Mouse (Mus musculus): ENCODE measurements at regions not wholly inside any gene's neighbourhood (a gene's known extent, or its start where the extent isn't known, plus 50 kb on each side); places are given as distances from the start of the nearest gene placed in this dataset.
A peak's percentile ranks its signal among the peaks of the same experiment; 100 is the strongest.

- no peak overlapping the region for H3K9ac ChIP-seq
- no peaks in the 10 kb centered on the region for H3K36me3 ChIP-seq (ENCODE audit: insufficient read depth)
- no peak overlapping the region for H3K4me3 ChIP-seq (ENCODE audit: low read depth, low read length)
- H3K4me1 ChIP-seq (ENCODE audit: insufficient read depth), result no peaks in the 10 kb centered on the region
- ATAC-seq (ENCODE audit: insufficient read depth), result no peak
- H3K27me3 ChIP-seq (ENCODE audit: insufficient read depth, low read length), result no peaks in the 10 kb centered on the region
- WGBS, result 56% methylated on average over 1 of the region's 1 CpGs
- H3K9me3 ChIP-seq (ENCODE audit: low read depth, low read length), result no peaks in the 10 kb centered on the region
- no peak overlapping the region for H3K27ac ChIP-seq (ENCODE audit: low read depth)
- DNase-seq, result no peak
- H3K4me2 ChIP-seq, result no peak overlapping the region
- no peak for TF ChIP-seq CTCF (IDR thresholded peaks at IDR 0.05; ENCODE audit: low read depth)
Observed at GRCm38 (mm10) chr4:70776273-70776672, 241.5 kb upstream of the Megf9 start.

GRCm38 (mm10) chr4:70743425-70743824, 208.6 kb upstream of the Megf9 start:
- no peak for TF ChIP-seq CTCF (IDR thresholded peaks at IDR 0.05; ENCODE audit: low read depth)
- Histone ChIP-seq H3K4me1 (ENCODE audit: insufficient read depth) (no peaks in the 10 kb centered on the region), H3K9ac (no peak overlapping the region), H3K4me3 (ENCODE audit: low read depth, low read length) (no peak overlapping the region), H3K4me2 (no peak overlapping the region), H3K27ac (ENCODE audit: low read depth) (no peak overlapping the region), H3K9me3 (ENCODE audit: low read depth, low read length) (no peaks in the 10 kb centered on the region), H3K36me3 (ENCODE audit: insufficient read depth) (no peaks in the 10 kb centered on the region), H3K27me3 (ENCODE audit: insufficient read depth, low read length) (no peaks in the 10 kb centered on the region)
- WGBS, result 54% methylated on average over 1 of the region's 1 CpGs
- DNase-seq, result peak; percentile 13
- ATAC-seq (ENCODE audit: insufficient read depth), result no peak

GRCm38 (mm10) chr4:70742002-70742401, 207.2 kb upstream of the Megf9 start:
- ATAC-seq (ENCODE audit: insufficient read depth) (no peak), DNase-seq (no peak)
- no peaks in the 10 kb centered on the region for H3K9me3 ChIP-seq (ENCODE audit: low read depth, low read length)
- H3K27ac ChIP-seq (ENCODE audit: low read depth), result no peak overlapping the region
- no peak overlapping the region for H3K9ac ChIP-seq
- H3K4me1 ChIP-seq (ENCODE audit: insufficient read depth), result no peaks in the 10 kb centered on the region
- H3K36me3 ChIP-seq (ENCODE audit: insufficient read depth), result no peaks in the 10 kb centered on the region
- 58% methylated on average over 1 of the region's 1 CpGs for WGBS
- no peak overlapping the region for H3K4me2 ChIP-seq
- H3K4me3 ChIP-seq (ENCODE audit: low read depth, low read length), result no peak overlapping the region
- no peaks in the 10 kb centered on the region for H3K27me3 ChIP-seq (ENCODE audit: insufficient read depth, low read length)
- no peak for TF ChIP-seq CTCF (IDR thresholded peaks at IDR 0.05; ENCODE audit: low read depth)

- DNase-seq, result no peak
- H3K27me3 ChIP-seq (ENCODE audit: insufficient read depth, low read length), result no peaks in the 10 kb centered on the region
- no peaks in the 10 kb centered on the region for H3K9me3 ChIP-seq (ENCODE audit: low read depth, low read length)
- H3K36me3 ChIP-seq (ENCODE audit: insufficient read depth), result no peaks in the 10 kb centered on the region
- H3K27ac ChIP-seq (ENCODE audit: low read depth), result no peak overlapping the region
- no peaks in the 10 kb centered on the region for H3K4me1 ChIP-seq (ENCODE audit: insufficient read depth)
- no peak overlapping the region for H3K9ac ChIP-seq
- H3K4me2 ChIP-seq, result no peak overlapping the region
- no peak for TF ChIP-seq CTCF (IDR thresholded peaks at IDR 0.05; ENCODE audit: low read depth)
- WGBS, result 40% methylated on average over 4 of the region's 4 CpGs
- no peak for ATAC-seq (ENCODE audit: insufficient read depth)
- no peak overlapping the region for H3K4me3 ChIP-seq (ENCODE audit: low read depth, low read length)
Observed at GRCm38 (mm10) chr4:70741121-70741520, 206.3 kb upstream of the Megf9 start.

GRCm38 (mm10) chr4:70709126-70709689, 174.4 kb upstream of the Megf9 start:
- WGBS, result 35% methylated on average over 2 of the region's 2 CpGs
- Histone ChIP-seq H3K9ac (no peak overlapping the region), H3K4me3 (ENCODE audit: low read depth, low read length) (no peak overlapping the region), H3K36me3 (ENCODE audit: insufficient read depth) (no peaks in the 10 kb centered on the region), H3K9me3 (ENCODE audit: low read depth, low read length) (no peaks in the 10 kb centered on the region), H3K4me2 (no peak overlapping the region), H3K27ac (ENCODE audit: low read depth) (no peak overlapping the region), H3K4me1 (ENCODE audit: insufficient read depth) (no peaks in the 10 kb centered on the region), H3K27me3 (ENCODE audit: insufficient read depth, low read length) (no peaks in the 10 kb centered on the region)
- no peak for TF ChIP-seq CTCF (IDR thresholded peaks at IDR 0.05; ENCODE audit: low read depth)
- DNase-seq (peak; percentile 17), ATAC-seq (ENCODE audit: insufficient read depth) (no peak)

GRCm38 (mm10) chr4:70705128-70705752, 170.4 kb upstream of the Megf9 start:
- Histone ChIP-seq H3K4me2 (no peak overlapping the region), H3K4me1 (ENCODE audit: insufficient read depth) (no peaks in the 10 kb centered on the region), H3K9me3 (ENCODE audit: low read depth, low read length) (no peaks in the 10 kb centered on the region), H3K36me3 (ENCODE audit: insufficient read depth) (no peaks in the 10 kb centered on the region), H3K27me3 (ENCODE audit: insufficient read depth, low read length) (no peaks in the 10 kb centered on the region), H3K9ac (no peak overlapping the region), H3K27ac (ENCODE audit: low read depth) (no peak overlapping the region), H3K4me3 (ENCODE audit: low read depth, low read length) (no peak overlapping the region)
- WGBS, result 52% methylated on average over 3 of the region's 3 CpGs
- TF ChIP-seq CTCF (IDR thresholded peaks at IDR 0.05; ENCODE audit: low read depth), result no peak
- DNase-seq (no peak), ATAC-seq (ENCODE audit: insufficient read depth) (no peak)

GRCm38 (mm10) chr4:70700894-70701293, 166.1 kb upstream of the Megf9 start:
- H3K4me2 ChIP-seq, result no peak overlapping the region
- H3K27me3 ChIP-seq (ENCODE audit: insufficient read depth, low read length), result no peaks in the 10 kb centered on the region
- no peak for TF ChIP-seq CTCF (IDR thresholded peaks at IDR 0.05; ENCODE audit: low read depth)
- H3K9me3 ChIP-seq (ENCODE audit: low read depth, low read length), result no peaks in the 10 kb centered on the region
- no peak for ATAC-seq (ENCODE audit: insufficient read depth)
- no peak overlapping the region for H3K9ac ChIP-seq
- no peak for DNase-seq
- H3K27ac ChIP-seq (ENCODE audit: low read depth), result no peak overlapping the region
- H3K4me3 ChIP-seq (ENCODE audit: low read depth, low read length), result no peak overlapping the region
- WGBS, result 81% methylated on average over 1 of the region's 1 CpGs
- no peaks in the 10 kb centered on the region for H3K4me1 ChIP-seq (ENCODE audit: insufficient read depth)
- no peaks in the 10 kb centered on the region for H3K36me3 ChIP-seq (ENCODE audit: insufficient read depth)
